Mouse (Mus musculus) lung, embryonic 16.5 days (tissue): ENCODE results near the gene Ola1. TPM values are rescaled to one million over a fixed set of nuclear protein-coding genes. Genes with fewer than 3 reads are reported as not detected.

Experiments
- ATAC-seq: fragments of 200-750 bp; cut with Nextera tagmentation; 2 replicates; pipeline ENCODE4 v1.8.0; 2017; ENCODE audit warnings: low read depth, mild to moderate bottlenecking, moderate library complexity
- H3K27ac ChIP-seq: fragments of 300-500 bp; sonication (generic); 2 replicates; pipeline ENCODE4 v1.5.1; 2014; ENCODE audit warnings: mild to moderate bottlenecking, control low read depth, low read length
- H3K27me3 ChIP-seq: fragments of 300-500 bp; sonication (generic); 2 replicates; pipeline ENCODE4 v1.6.1; 2014; ENCODE audit warnings: low read depth, low read length, mixed read lengths; ENCODE audit not compliant: control insufficient read depth, insufficient read depth
- H3K36me3 ChIP-seq: fragments of 300-500 bp; sonication (generic); 2 replicates; pipeline ENCODE4 v1.6.1; 2014; ENCODE audit warnings: low read length; ENCODE audit not compliant: control insufficient read depth, insufficient read depth
- H3K4me1 ChIP-seq: fragments of 300-500 bp; sonication (generic); replicated peaks from 2 replicates; pipeline ENCODE4 v1.6.1; 2014; ENCODE audit warnings: low read length, mixed read lengths; ENCODE audit not compliant: control insufficient read depth, insufficient read depth
- H3K4me2 ChIP-seq: fragments of 300-500 bp; sonication (generic); 2 replicates; pipeline ENCODE4 v1.6.1; 2014; ENCODE audit warnings: low read depth, low read length, control low read depth
- H3K4me3 ChIP-seq: fragments of 300-500 bp; sonication (generic); 2 replicates; pipeline ENCODE4 v1.5.1; 2014; ENCODE audit warnings: mild to moderate bottlenecking, low read length, control low read depth
- H3K9ac ChIP-seq: fragments of 300-500 bp; sonication (generic); 2 replicates; pipeline ENCODE4 v1.6.1; 2014; ENCODE audit warnings: low read length, control low read depth
- H3K9me3 ChIP-seq: fragments of 300-500 bp; sonication (generic); 2 replicates; pipeline ENCODE4 v1.6.1; 2016; ENCODE audit warnings: low read length; ENCODE audit not compliant: control insufficient read depth
- WGBS: fragments of 180-500 bp; shearing (Covaris S2); extraction: QIAGEN DNeasy Blood & Tissue Kit; methylation state at CpG from one replicate; pipeline ENCODE4 v1.1.7; 2014; 5-methylcytosine and 5-hydroxymethylcytosine counted together
- polyA plus RNA-seq: library from polyadenylated mRNA; unstranded; fragments of >200 nt; fragmentation: Nextera tagmentation; extraction: Ambion mirVana; gene quantifications from 2 replicates; pipeline ENCODE4 v1.2.1, GENCODE M21; 2015

The Ola1 gene
- polyA plus RNA-seq, 1 experiment from 2014 or later, result 71.8 TPM

DNA sequence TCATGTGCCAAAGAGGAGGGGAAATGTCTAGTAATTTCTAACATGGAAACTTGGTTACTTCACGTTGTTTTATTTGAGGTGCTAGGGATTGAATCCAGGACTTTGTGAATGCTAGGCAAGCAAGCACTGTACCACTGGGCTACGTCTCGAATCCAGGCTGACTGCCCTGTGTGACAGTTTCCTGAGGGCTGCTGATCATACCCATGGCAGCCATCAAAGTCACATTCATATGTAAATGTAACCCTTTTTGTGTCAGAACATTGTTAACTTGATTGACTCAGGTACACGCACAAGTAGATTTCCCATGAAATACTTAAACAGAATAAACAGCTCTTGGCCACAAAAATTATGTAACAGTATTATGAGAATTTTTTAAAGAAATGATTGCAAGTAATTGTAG is 30.0 kb upstream of the Ola1 start:
- no peak overlapping the region for H3K4me3 ChIP-seq
- peaks cover 7% of the 10 kb centered on the region; the same call in 1 of the 2 replicates for H3K9me3 ChIP-seq
- WGBS, result 84% methylated on average over 4 of the region's 4 CpGs
- no peak overlapping the region for H3K4me2 ChIP-seq
- no peak overlapping the region for H3K9ac ChIP-seq
- no peaks in the 10 kb centered on the region for H3K4me1 ChIP-seq
- H3K36me3 ChIP-seq, result no peaks in the 10 kb centered on the region
- no peaks in the 10 kb centered on the region for H3K27me3 ChIP-seq
- H3K27ac ChIP-seq, result no peak overlapping the region
- no peak for ATAC-seq

DNA sequence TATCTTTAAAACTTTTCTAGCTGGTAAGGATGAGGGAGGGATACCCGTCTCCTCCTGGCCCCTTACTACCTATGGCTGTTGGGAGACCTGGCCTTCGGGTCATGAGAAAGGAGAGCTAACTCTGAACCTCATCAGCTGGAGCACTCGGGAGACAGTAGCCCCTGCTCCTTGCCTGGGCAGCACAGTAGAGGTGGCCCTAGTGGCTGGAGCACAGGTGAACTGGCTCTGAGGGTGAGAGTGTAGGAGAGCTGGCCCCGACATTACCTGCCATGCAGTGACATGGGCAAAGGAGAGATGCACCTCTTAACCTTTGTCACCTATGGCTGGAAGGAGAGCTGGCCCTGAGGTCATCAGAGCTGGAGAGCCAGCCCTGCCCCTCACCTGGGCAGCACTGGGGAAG is 22.6 kb upstream of the Ola1 start:
- no peaks in the 10 kb centered on the region for H3K4me1 ChIP-seq
- ATAC-seq, result no peak
- WGBS, result 64% methylated on average over 4 of the region's 4 CpGs
- no peaks in the 10 kb centered on the region for H3K9me3 ChIP-seq
- no peaks in the 10 kb centered on the region for H3K36me3 ChIP-seq
- no peak overlapping the region for H3K4me2 ChIP-seq
- no peak overlapping the region for H3K9ac ChIP-seq
- no peak overlapping the region for H3K27ac ChIP-seq
- no peak overlapping the region for H3K4me3 ChIP-seq
- no peaks in the 10 kb centered on the region for H3K27me3 ChIP-seq

DNA sequence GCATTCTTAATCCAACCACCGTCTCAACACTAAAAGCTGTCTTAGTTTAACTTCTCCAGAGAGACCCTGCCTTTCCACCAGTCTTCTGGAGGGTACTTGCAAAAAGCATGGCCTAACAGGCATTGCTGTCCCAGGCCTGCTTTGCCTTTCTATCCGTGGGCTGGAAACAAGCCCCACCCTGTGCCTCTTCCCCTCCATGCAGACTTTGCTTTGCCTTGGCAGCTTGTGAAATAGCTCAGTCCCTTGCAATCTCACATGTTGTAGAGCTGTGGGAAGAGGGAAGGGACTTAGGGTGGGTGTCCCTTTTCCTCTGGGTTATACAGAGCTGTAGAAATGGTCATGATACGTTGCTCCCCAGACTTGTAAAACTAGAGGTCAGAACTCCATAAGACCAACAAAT is 12.4 kb upstream of the Ola1 start:
- 42% methylated on average over 3 of the region's 3 CpGs for WGBS
- Histone ChIP-seq H3K27ac (no peak overlapping the region), H3K9ac (no peak overlapping the region), H3K4me3 (no peak overlapping the region), H3K4me2 (no peak overlapping the region), H3K9me3 (no peaks in the 10 kb centered on the region), H3K4me1 (no peaks in the 10 kb centered on the region), H3K27me3 (no peaks in the 10 kb centered on the region), H3K36me3 (no peaks in the 10 kb centered on the region)
- no peak for ATAC-seq

DNA sequence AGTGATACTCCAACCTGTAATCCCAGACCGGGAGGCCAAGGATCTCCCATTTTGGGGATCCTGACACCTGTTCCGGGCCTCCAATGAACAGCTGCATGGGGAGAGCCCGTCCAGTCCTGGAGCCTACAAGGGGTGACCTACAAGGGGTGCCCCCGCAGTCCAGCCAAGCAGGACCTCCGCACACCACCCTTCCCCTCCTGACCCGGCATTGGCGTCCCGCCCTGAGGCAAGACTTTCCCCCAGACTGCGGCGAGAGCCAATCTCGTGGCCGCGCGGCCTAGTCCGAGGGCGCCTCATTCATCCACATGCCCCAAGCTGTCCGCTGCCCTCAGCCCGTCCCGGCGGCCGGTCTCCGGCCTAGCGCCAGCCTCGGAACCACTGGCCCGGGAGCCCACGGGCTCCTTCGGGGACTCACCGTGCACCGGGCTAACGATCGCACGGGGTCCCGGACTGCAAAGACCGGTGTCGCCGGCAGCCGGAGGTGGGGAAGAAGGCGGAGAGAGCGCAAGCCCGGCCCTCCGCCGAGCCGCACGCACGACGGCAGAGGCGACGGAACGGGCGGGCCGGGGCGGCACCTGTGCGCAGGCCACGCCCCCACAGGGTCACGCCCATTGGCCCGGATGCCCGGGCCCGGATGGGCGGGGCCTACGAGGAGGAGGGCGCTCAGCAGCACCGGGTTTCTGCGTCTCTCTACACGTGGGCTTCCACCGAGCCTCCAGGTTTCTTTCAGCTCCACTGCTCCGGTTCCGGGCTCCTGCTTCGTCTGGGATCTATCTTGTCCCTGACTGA is 4.7 kb downstream of the Ola1 start:
- Histone ChIP-seq H3K9ac (peak overlapping the region; percentile 82), H3K27ac (peak overlapping the region; percentile 78), H3K4me1 (peaks cover 5% of the 10 kb centered on the region; the same call in 1 of the 2 replicates), H3K4me2 (peak overlapping the region; percentile 85), H3K9me3 (no peaks in the 10 kb centered on the region), H3K36me3 (peaks cover 4% of the 10 kb centered on the region; the same call in 1 of the 2 replicates), H3K4me3 (peak overlapping the region; percentile 93), H3K27me3 (no peaks in the 10 kb centered on the region)
- under 1% methylated on average over 67 of the region's 68 CpGs for WGBS
- peak; percentile 100 for ATAC-seq

DNA sequence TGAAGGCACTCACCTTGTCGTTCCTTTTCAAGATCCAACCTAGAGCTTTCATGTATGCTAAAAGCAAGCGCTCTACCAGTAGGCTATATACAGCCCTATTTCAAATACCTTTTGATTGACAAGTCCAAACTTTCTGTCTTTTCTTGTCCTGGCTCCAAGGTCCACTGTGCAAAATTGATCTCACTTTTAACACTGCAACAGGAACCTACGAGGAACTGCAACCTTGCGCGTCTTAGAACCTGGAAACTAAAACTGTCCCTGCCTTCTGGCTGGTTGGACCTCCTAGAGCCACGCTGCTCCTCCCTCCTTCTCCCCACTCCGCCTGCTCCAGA is 5.2 kb downstream of the Ola1 start:
- H3K27ac ChIP-seq, result peak overlapping the region; percentile 78; the same call in 1 of the 2 replicates
- peak overlapping the region; percentile 82 for H3K9ac ChIP-seq
- WGBS, result 23% methylated on average over 7 of the region's 7 CpGs
- H3K9me3 ChIP-seq, result no peaks in the 10 kb centered on the region
- ATAC-seq, result no peak
- peak overlapping the region; percentile 93 for H3K4me3 ChIP-seq
- peaks cover 4% of the 10 kb centered on the region; the same call in 1 of the 2 replicates for H3K36me3 ChIP-seq
- H3K4me2 ChIP-seq, result peak overlapping the region; percentile 85
- H3K27me3 ChIP-seq, result no peaks in the 10 kb centered on the region
- H3K4me1 ChIP-seq, result peaks cover 5% of the 10 kb centered on the region; the same call in 1 of the 2 replicates

DNA sequence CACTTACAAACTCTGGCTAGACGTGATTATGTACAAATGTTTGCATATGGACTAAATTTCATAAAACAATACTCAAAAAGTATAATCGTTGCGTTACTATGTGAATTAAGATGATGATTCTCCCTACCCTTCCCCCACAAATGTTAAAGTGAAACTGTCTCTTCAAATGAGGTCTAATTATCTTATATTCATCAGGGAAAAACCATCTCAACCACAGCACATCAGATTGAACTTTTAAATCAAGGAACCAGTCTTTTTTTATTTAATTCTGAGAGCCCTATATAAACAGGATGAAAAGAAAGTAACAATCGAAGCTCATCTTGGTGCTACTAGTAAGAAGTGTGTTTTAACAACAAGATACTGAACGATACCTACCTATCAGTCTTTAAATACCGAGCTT is 14.4 kb downstream of the Ola1 start:
- Histone ChIP-seq H3K4me3 (no peak overlapping the region), H3K4me1 (no peaks in the 10 kb centered on the region), H3K9me3 (no peaks in the 10 kb centered on the region), H3K27ac (no peak overlapping the region), H3K9ac (no peak overlapping the region), H3K4me2 (no peak overlapping the region), H3K36me3 (no peaks in the 10 kb centered on the region), H3K27me3 (no peaks in the 10 kb centered on the region)
- ATAC-seq, result no peak
- 70% methylated on average over 6 of the region's 6 CpGs for WGBS

DNA sequence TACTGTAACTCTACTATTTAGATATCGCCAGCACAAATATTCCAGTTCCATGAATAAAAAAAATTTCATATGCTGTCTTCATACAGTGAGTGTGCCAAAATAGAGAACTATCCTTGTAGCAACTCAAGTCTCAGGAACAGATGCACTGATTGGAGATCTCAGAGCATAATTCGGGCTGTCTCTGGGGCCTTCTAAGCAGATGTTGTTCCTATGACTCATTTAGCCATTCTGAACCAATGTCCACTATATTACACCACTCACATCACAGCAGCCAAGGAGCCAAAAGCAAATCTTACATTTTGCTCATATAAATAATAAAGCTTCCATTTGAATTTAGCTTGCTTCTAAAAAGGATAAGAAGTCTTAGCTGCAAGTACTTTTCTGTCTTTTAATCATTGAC is 30.2 kb downstream of the Ola1 start:
- Histone ChIP-seq H3K4me3 (no peak overlapping the region), H3K9me3 (no peaks in the 10 kb centered on the region), H3K4me2 (no peak overlapping the region), H3K36me3 (no peaks in the 10 kb centered on the region), H3K27ac (no peak overlapping the region), H3K4me1 (no peaks in the 10 kb centered on the region), H3K9ac (no peak overlapping the region), H3K27me3 (no peaks in the 10 kb centered on the region)
- 84% methylated on average over 2 of the region's 2 CpGs for WGBS
- no peak for ATAC-seq

DNA sequence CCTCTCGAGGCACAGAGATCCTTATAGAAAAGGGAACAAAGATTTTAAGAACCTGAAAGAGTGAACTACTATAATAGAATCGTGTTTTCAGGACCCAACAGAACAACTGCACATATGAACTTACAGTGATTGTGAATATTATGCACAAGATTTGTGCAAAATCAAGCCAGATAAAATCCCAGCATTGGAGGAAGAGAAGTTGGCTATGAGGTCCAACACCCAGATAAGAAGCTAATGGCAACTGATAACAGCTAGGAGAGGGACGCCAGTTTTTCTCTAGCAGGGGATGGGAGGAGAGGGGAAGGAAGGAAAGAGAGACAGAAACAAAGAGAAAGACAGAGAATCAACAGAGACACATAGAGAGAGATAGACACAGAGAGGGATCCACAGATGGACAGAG is 33.5 kb downstream of the Ola1 start:
- Histone ChIP-seq H3K4me3 (no peak overlapping the region), H3K36me3 (no peaks in the 10 kb centered on the region), H3K9ac (no peak overlapping the region), H3K9me3 (no peaks in the 10 kb centered on the region), H3K4me1 (no peaks in the 10 kb centered on the region), H3K27me3 (no peaks in the 10 kb centered on the region), H3K27ac (no peak overlapping the region), H3K4me2 (no peak overlapping the region)
- no peak for ATAC-seq
- 64% methylated on average over 3 of the region's 3 CpGs for WGBS

DNA sequence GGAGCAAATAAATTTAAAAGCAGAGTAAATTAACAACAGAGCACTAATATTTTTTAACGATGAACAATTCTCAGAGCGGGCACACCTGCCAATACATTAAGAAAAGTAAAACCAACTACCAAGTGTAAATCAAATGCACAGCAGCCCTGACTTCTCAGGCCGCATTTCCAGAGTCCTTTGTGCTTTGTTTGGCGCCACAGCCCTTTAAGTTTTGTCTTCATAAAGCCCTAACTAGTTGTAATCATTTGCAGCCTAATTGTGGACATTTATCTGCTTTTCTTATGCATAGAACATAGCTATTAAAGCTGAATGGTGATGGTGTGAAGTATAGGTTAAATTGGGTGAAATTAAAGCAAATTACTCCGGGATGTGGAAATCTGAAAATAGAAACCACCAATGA is 49.2 kb downstream of the Ola1 start:
- H3K4me1 ChIP-seq, result no peaks in the 10 kb centered on the region
- WGBS, result 86% methylated on average over 5 of the region's 5 CpGs
- no peaks in the 10 kb centered on the region for H3K9me3 ChIP-seq
- no peak overlapping the region for H3K9ac ChIP-seq
- no peak for ATAC-seq
- no peak overlapping the region for H3K4me2 ChIP-seq
- no peak overlapping the region for H3K27ac ChIP-seq
- H3K27me3 ChIP-seq, result no peaks in the 10 kb centered on the region
- H3K4me3 ChIP-seq, result no peak overlapping the region
- no peaks in the 10 kb centered on the region for H3K36me3 ChIP-seq
